Mouse (Mus musculus) kidney, adult 2 months (tissue): ENCODE results near the gene Ercc1. TPM values are rescaled to one million over a fixed set of nuclear protein-coding genes. Genes with fewer than 3 reads are reported as not detected.

Source experiments
- DNase-seq: peaks from one replicate; pipeline ENCODE4 v3.0.0; 2021
- H3K27ac ChIP-seq: fragments of 200-500 bp; 2 replicates; pipeline ENCODE4 v1.5.1; 2012; ENCODE audit warnings: low read depth, low read length, control low read depth, inconsistent platforms; ENCODE audit not compliant: insufficient read depth
- H3K27me3 ChIP-seq: fragments of 200-500 bp; replicated peaks from 2 replicates; pipeline ENCODE4 v1.6.1; 2012; ENCODE audit warnings: mild to moderate bottlenecking, moderate library complexity, low read length, inconsistent platforms; ENCODE audit not compliant: control insufficient read depth, insufficient read depth
- H3K36me3 ChIP-seq: fragments of 200-500 bp; 2 replicates; pipeline ENCODE4 v1.6.1; 2012; ENCODE audit warnings: mild to moderate bottlenecking, moderate library complexity, low read length, inconsistent platforms; ENCODE audit not compliant: control insufficient read depth, insufficient read depth
- H3K4me1 ChIP-seq: fragments of 200-500 bp; 2 replicates; pipeline ENCODE4 v1.6.1; 2011; ENCODE audit warnings: low read length; ENCODE audit not compliant: control insufficient read depth, insufficient read depth
- H3K4me3 ChIP-seq: fragments of 200-500 bp; 2 replicates; pipeline ENCODE4 v1.5.1; 2011; ENCODE audit warnings: mild to moderate bottlenecking, low read depth, low read length, control low read depth; ENCODE audit not compliant: insufficient read depth
- CTCF ChIP-seq: fragments of 200-500 bp; conservative IDR thresholded peaks from 2 replicates; pipeline ENCODE4 v1.5.1; 2011; ENCODE audit warnings: low read depth, mild to moderate bottlenecking, control low read depth, low read length, moderate library complexity, mixed read lengths; ENCODE audit not compliant: insufficient read depth, insufficient read length
- POLR2A ChIP-seq: fragments of 200-500 bp; IDR thresholded peaks from one replicate; pipeline ENCODE4 v1.6.1; 2011; ENCODE audit warnings: low read depth, low read length, control low read depth
- WGBS: fragments of 180-500 bp; shearing (Covaris S2); methylation state at CpG from one replicate; pipeline ENCODE4 v1.1.7; 2018; 5-methylcytosine and 5-hydroxymethylcytosine counted together
- polyA plus RNA-seq: library from polyadenylated mRNA; depleted of rRNA; stranded (reverse); fragments of >200 nt; gene quantifications from 2 replicates; pipeline ENCODE4 v1.2.3, GENCODE M21; 2012

Ercc1 gene
- polyA plus RNA-seq, 1 experiment = 27.6 TPM

GRCm38 (mm10) chr7:19309884-19310641 is 34.5 kb upstream of the Ercc1 start, which contains the start of gene Fosb:
Gene Fosb (minus strand): TSS chr7:19310051.
- H3K4me3 ChIP-seq = peak within 1 kb of the TSS; percentile 94
- no peaks in the 10 kb centered on the region for H3K27me3 ChIP-seq
- no peak within 1 kb of the TSS; the same call in 1 of the 2 replicates for H3K27ac ChIP-seq
- TF ChIP-seq CTCF (peak; percentile 27; the same call in 1 of the 2 replicates), POLR2A (no peak)
- under 1% methylated on average over 49 of the region's 49 CpGs for WGBS
- peaks cover 4% of the 10 kb centered on the region; the same call in 1 of the 2 replicates for H3K4me1 ChIP-seq
- peak; percentile 98 for DNase-seq
- H3K36me3 ChIP-seq = no peaks in the 10 kb centered on the region

GRCm38 (mm10) chr7:19311991-19312390 is 32.6 kb upstream of the Ercc1 start:
- Histone ChIP-seq H3K36me3 (no peaks in the 10 kb centered on the region), H3K4me1 (peaks cover 4% of the 10 kb centered on the region; the same call in 1 of the 2 replicates), H3K27me3 (no peaks in the 10 kb centered on the region), H3K4me3 (no peak overlapping the region), H3K27ac (no peak overlapping the region)
- TF ChIP-seq POLR2A (no peak), CTCF (no peak)
- 21% methylated on average over 4 of the region's 4 CpGs for WGBS
- peak; percentile 74 for DNase-seq

- peaks cover 4% of the 10 kb centered on the region; the same call in 1 of the 2 replicates for H3K4me1 ChIP-seq
- TF ChIP-seq CTCF = no peak
- DNase-seq = no peak
- no peak overlapping the region for H3K27ac ChIP-seq
- H3K36me3 ChIP-seq = no peaks in the 10 kb centered on the region
- H3K27me3 ChIP-seq = no peaks in the 10 kb centered on the region
- no peak overlapping the region for H3K4me3 ChIP-seq
- WGBS = 58% methylated on average over 5 of the region's 5 CpGs
Measured at GRCm38 (mm10) chr7:19314033-19314432, 30.5 kb upstream of the Ercc1 start.

- Histone ChIP-seq H3K36me3 (no peaks in the 10 kb centered on the region), H3K4me3 (no peak overlapping the region), H3K27me3 (no peaks in the 10 kb centered on the region), H3K27ac (no peak overlapping the region), H3K4me1 (peaks cover 7% of the 10 kb centered on the region; the same call in 1 of the 2 replicates)
- no peak for TF ChIP-seq CTCF
- TF ChIP-seq POLR2A = no peak
- 63% methylated on average over 14 of the region's 14 CpGs for WGBS
- DNase-seq = peak; percentile 34
Measured at GRCm38 (mm10) chr7:19316451-19317161, 28.0 kb upstream of the Ercc1 start.

- no peak overlapping the region for H3K4me3 ChIP-seq
- H3K27ac ChIP-seq = no peak overlapping the region
- TF ChIP-seq CTCF = no peak
- H3K27me3 ChIP-seq = no peaks in the 10 kb centered on the region
- H3K36me3 ChIP-seq = no peaks in the 10 kb centered on the region
- peaks cover 7% of the 10 kb centered on the region; the same call in 1 of the 2 replicates for H3K4me1 ChIP-seq
- no peak for DNase-seq
- WGBS = 82% methylated on average over 2 of the region's 2 CpGs
Measured at GRCm38 (mm10) chr7:19318201-19318600, 26.4 kb upstream of the Ercc1 start.

- DNase-seq = no peak
- H3K27ac ChIP-seq = no peak overlapping the region
- WGBS = 87% methylated on average over 7 of the region's 7 CpGs
Measured at GRCm38 (mm10) chr7:19318676-19319075, 25.9 kb upstream of the Ercc1 start.

GRCm38 (mm10) chr7:19319458-19319857 is 25.1 kb upstream of the Ercc1 start:
- H3K36me3 ChIP-seq = no peaks in the 10 kb centered on the region
- H3K4me1 ChIP-seq = peaks cover 7% of the 10 kb centered on the region; the same call in 1 of the 2 replicates
- DNase-seq = no peak
- H3K27me3 ChIP-seq = no peaks in the 10 kb centered on the region
- 0 out of 2 replicates have a peak overlapping the region, but pooled peaks have one; percentile 4 for H3K27ac ChIP-seq
- TF ChIP-seq POLR2A = no peak
- WGBS = 21% methylated on average over 9 of the region's 9 CpGs
- peak overlapping the region; percentile 45 for H3K4me3 ChIP-seq

More at GRCm38 (mm10) chr7:19318676-19319075, 25.9 kb upstream of the Ercc1 start:
- Histone ChIP-seq H3K4me3 (no peak overlapping the region), H3K4me1 (peaks cover 7% of the 10 kb centered on the region; the same call in 1 of the 2 replicates), H3K27me3 (no peaks in the 10 kb centered on the region), H3K36me3 (no peaks in the 10 kb centered on the region)
- TF ChIP-seq POLR2A = no peak
- TF ChIP-seq CTCF = no peak
